Mouse (Mus musculus) cerebellum, adult 2 months (tissue): Measurements from ENCODE around the gene Erbb3.
A peak's percentile ranks its signal among the peaks of the same experiment; 100 is the strongest.

ENCODE experiments used
- CTCF ChIP-seq: fragments of 200-500 bp; IDR thresholded peaks from 2 replicates; pipeline ENCODE4 v1.5.1; 2011; ENCODE audit warnings: low read depth, mild to moderate bottlenecking, control low read depth, low read length, moderate library complexity, borderline replicate concordance; ENCODE audit not compliant: insufficient read depth
- POLR2A ChIP-seq: fragments of 200-500 bp; IDR thresholded peaks from 2 replicates; pipeline ENCODE4 v1.6.1; 2011; ENCODE audit warnings: low read length, control low read depth, borderline replicate concordance; ENCODE audit not compliant: insufficient read depth

DNA sequence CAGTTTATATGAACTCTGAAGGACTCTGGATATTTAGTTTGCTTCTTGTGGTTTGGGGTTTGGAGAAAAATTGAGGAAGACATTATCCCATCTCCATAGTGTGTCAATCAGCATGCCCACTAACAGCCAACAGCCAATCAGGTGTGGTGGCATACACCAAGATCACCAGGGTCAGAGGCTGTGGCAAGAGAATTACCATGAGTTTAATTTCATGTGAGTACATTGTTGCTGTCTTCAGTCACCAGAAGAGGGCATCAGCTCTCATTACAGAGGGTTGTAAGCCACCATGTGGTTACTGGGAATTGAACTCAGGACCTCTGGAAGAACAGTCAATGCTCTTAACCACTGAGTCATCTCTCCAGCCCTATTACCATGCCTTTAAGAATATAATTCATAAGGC, 33.2 kb downstream of the Erbb3 start:
- TF ChIP-seq POLR2A (no peak), CTCF (0 out of 2 replicates have a peak, but pooled peaks have one; percentile 3)
